Mouse (Mus musculus) brain, adult 2 months (tissue): ENCODE measurements around the gene Nefh.

Source experiments
- DNase-seq: peaks from one replicate; pipeline ENCODE4 v3.0.0; 2011; ENCODE audit warnings: low read depth, low spot score

Gene Nefh

DNA sequence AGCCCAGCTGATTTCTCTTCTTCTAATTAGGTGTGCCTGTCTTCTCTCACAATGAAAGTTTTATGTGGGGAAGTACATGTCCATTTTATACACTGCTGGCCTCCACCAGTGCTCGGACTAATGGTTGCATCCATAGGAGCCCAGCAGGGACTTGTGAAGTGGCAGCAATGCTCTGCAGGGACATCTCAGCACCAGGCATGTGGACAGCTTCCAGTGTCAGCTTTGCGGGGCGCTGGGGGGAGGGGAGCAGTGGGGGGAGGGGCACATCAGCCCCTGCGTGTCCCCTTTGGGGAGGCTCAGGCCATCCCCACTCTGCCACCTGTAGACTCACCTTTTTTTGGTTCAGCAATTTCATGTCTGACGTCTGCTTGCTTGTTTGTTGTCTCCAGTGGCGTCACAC is 5.5 kb upstream of the Nefh start:
- DNase-seq, result no peak

DNA sequence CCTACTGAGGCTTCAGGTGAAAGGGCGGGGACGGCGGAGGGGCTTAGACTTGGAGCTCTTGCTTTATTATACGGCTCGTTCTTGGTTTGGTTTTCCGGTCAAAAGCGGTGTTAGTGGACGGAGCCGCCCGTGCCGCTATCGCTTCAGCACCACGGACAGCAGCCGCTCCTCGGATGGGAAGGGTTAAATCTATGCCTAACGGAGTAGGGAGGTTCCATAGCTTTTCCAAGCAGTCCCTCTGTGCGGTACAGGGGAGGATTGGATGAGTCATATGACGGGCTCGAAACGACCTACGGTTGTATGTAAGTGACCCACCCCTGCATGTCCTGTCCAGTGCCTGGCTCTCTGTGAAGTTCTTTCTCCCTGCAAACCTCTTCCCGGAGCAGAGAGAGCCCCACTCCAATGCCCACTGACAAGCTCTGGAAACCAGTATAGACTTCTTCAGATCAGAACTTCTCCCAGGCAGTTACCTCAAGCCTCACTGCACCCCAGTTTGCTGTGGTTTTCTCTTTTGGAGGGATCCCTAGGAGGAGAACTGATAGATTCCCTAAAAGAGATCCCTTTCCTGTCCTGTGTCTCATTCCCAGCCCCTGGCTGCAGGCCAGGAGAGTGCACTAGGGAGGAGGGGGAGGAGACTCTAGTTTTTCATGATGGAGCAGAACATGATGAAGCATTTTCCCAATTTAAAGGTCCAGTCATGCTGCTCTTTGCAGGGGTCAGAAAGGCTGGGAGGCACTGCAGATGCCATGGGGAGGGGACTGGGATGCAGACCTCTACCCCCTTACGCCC is 1.6 kb upstream of the Nefh start:
- DNase-seq, result peak; percentile 69

DNA sequence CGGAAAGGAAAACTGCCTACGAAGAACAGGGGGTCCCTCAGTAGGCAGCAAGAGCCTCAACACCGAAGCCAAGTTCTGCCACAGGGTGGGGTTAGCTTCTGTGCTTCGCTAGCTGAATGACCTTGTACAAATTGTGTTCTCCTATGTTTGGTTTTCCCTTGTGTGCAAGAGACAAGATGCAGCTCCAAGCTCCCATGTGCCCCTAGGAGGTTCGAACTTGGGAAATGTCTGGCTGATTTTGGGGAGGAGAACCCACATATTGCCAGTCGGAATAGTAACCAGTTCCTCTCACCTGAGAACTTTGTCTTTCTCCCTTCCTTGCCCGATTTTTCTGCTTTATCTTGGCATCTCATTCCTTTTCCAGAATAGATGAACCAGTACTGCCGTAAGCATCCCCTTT is 928 bp upstream of the Nefh start:
- DNase-seq, result peak; percentile 29

DNA sequence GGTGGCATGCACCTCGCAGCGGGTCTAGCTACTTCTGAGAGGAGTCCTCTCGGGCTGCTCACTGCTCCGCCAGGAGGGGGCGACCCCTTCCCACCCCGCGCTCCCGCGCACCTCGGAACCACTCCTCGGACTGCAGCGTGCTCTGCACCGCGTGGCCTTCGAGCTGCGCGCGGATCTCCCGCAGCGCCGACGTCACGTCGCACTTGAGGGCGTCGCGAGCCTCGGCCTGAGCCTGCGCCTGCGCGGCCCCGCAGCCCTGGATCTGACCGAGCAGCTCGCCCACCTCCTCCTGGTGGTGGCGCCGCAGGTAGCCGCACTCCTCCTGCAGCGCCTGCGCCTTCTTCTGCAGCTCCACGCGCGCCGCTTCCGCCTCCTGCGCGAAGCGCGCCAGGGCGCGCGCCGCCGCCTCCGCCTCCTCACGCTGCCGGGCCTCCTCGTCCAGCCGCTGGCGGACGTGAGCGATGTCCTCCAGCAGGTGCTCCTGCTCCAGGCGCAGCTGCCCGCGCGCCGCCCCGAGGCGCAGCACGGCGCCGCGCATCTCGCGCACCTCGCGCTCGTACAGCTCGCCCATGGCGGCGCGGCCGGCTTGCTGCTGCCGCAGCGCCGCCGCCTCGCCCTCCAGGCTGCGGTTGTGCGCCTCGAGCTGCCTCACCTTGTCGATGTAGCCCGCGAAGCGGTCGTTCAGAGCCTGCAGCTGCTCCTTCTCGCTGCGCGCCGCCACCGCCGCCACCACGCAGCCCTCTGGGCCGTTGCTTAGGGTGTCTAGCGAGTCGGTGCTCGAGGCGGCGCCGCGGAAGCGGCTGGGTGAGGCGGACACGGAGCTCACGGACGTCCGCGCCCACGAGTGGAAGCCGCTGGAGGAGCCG is 684 bp downstream of the Nefh start:
- DNase-seq, result peak; percentile 96

DNA sequence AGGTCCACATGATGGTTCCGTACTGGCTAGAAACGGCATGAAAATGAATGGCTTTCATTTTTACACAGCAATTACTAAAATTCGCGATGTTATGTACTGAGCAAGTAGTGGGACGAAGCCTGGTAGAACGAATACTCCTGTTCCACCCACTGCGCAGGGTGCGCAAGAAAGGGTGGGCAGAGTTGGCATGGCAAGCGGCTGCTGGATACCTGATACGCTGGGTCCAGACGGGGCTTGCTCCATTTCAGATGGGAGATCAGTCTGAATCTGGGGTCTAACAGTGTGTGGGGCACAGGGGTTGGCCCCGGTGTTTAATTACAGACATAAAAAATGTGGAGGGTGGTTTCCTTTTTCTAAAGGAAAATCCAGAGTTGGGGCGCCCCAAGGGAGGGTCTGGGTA is 1.3 kb downstream of the Nefh start:
- peak; percentile 38 for DNase-seq

DNA sequence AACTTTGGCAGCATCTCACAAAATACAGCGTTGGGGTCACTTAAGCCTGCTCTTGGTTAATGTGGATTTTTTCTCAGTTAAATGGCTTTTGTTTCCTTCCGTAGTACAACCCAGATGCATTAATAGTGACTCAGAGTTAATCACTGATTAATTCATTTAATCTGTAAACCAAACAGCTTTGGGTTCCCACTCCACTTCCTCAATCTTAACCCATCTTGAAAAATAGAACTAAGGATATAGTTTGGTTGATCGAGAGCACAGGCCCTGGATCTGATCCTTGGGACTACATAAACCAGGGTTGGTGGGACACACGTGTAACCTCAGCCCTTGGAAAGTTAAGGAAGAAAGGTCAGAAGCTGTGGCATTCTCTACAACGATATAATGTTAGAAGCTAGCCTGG is 11.6 kb downstream of the Nefh start:
- no peak for DNase-seq

DNA sequence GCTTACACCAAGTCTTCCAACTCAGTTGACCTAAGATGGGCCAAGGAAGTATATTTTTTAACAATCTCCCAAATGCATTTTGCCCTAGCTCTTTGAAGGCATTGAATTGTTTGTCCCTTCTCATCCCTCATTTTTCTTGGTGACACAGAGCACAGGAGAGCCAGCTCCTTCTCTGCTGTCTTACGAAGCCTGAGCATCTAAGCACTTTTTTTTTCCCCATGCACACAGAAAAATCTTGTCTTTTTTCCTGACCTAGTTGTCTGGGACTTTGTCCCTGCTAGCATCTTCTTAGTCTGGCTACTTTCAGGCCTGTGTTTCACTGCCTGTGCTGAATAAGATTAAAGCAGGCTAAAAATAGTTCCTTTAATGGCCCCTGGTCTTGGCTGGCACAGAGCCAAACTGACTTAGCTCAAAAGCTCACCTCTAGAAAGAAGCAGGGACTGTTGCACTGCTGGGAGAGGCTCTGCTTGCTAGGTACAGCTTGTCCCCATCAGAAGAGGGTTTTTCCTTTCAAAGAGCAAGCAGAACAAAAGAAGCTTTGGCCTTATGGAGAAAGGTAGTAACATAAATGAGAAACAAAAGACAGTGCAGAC is 16.8 kb downstream of the Nefh start:
- DNase-seq, result peak; percentile 73

DNA sequence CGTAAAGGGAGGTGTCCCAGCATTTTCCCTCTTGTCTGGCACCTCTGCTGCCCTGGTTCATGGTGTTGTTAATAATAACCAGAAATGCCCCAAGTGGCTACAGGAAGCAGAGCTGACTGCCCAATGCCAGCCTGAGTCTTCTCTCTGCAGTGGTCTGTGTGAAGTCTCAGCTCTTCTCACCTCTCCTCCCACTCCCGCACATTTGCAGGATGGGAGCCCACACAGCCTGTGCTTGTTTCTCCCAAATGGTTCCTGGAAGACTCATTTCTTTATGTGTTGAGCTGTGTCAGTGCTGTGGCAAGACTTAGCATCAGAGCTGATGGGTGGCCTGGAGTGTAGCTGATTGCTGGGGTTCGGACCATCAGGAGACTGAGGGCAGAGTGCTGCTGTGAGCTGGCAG is 20.6 kb downstream of the Nefh start:
- DNase-seq, result peak; percentile 71

DNA sequence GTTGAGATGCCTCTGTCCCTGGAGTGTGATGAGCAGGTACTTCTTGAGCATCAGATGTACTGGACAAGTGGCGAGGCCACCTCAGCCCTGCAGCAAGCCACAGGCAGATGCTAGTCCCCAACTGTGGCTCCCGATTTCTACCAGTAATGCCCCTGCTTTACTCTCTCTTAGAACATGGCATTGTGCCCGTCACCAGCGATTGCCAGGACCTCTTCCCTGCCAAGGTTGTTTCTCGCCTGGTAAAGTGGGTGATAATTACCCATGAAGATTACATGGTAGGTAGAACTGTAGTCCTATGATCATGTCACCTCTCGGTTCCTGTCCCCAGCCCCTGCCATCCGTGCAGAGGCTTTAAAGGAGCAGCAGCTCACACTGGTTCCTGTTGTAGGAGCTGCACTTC is 26.1 kb downstream of the Nefh start:
- DNase-seq, result peak; percentile 11

DNA sequence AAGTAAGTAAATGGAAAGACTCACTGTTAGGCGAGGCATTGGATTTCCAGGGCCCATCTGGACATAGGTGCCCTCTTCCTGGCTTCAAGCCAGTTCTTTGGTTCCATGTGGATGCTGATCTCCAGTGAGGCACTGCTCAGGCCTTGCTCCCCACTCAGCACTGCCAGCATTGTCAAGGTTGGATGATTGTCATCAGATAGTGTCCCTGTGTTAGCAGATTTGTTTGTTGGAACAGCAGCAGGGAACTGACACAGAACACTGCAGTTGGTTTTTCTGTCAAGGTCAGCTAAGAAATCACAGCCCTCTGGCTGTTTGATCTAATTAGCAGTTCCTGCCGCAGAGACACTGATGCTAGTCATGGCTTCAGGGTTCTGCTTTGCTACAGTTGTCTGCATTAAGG is 26.6 kb downstream of the Nefh start:
- DNase-seq, result peak; percentile 49

DNA sequence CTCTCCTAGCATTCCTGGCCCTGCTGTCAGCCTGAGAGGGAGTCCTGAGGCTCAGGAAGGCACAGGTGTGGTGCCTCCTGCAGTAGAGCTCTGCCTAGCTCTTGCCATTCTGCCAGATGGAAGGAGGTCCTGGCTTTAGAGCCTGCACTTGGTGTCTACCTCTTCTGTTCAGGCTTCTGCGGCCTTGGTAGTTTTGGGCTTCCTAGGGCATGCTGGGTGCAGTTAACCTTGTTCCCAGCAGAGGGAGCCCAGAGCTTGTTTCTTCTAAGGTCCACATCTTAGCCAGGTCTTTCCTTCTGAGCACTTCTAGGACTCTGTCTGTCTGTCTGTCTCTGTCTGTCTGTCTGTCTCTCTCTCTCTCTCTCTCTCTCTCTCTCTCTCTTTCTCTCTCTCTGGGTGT is 31.8 kb downstream of the Nefh start:
- DNase-seq, result peak; percentile 84

DNA sequence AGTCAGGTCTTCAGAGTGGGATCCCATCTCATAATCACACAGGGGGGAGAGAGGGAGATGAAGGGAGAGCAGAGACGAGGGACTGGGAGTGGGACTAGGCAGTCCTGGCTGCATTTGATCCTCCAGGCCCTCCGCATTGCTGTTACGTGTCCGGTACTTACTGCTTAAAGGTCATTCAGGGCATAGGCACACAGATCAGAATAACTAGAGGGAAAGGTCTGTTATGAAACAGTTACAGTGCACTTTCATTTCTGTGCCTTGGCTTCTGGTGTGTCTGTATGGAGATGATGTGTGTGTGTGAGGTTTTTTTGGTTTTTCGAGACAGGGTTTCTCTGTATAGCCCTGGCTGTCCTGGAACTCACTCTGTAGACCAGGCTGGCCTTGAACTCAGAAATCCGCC is 41.6 kb downstream of the Nefh start:
- no peak for DNase-seq

DNA sequence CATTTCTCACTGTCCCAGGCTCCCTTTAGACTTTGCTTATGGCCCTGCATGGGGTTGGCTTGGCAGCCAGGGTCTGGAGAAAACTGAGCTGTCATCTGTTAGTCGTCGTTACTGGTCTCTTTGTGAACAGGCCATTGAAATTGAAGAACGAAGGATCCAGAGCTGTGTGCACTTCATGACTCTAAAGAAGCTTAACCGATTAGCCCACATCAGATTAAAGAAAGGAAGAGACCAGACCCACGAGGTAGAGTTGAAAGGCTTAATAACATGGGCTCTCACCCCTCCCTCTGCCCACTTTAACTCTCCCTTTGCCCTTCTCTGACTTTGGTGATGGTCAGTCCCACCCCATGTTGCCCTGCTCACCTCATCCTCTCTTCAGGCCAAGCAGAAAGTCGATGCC is 45.9 kb downstream of the Nefh start:
- no peak for DNase-seq

DNA sequence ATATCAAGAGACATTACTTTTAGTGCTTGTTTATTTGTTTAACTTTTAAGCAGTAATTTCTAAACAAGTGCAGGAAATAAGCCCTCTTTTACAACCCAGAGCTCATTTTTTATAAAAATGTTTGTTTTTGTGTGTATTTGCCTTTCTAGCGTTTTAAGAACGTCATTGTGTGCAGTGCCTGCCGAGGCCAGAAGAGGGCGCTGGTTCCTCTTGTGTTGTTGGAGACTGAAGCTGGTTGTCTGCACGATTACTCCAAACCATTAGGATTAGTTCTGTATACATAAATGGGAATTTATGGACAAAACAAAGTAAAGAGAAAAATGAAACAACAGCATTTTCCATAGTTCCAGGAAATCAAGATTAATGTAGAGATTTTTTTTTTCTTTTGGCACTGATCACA is 47.4 kb downstream of the Nefh start:
- peak; percentile 36 for DNase-seq

DNA sequence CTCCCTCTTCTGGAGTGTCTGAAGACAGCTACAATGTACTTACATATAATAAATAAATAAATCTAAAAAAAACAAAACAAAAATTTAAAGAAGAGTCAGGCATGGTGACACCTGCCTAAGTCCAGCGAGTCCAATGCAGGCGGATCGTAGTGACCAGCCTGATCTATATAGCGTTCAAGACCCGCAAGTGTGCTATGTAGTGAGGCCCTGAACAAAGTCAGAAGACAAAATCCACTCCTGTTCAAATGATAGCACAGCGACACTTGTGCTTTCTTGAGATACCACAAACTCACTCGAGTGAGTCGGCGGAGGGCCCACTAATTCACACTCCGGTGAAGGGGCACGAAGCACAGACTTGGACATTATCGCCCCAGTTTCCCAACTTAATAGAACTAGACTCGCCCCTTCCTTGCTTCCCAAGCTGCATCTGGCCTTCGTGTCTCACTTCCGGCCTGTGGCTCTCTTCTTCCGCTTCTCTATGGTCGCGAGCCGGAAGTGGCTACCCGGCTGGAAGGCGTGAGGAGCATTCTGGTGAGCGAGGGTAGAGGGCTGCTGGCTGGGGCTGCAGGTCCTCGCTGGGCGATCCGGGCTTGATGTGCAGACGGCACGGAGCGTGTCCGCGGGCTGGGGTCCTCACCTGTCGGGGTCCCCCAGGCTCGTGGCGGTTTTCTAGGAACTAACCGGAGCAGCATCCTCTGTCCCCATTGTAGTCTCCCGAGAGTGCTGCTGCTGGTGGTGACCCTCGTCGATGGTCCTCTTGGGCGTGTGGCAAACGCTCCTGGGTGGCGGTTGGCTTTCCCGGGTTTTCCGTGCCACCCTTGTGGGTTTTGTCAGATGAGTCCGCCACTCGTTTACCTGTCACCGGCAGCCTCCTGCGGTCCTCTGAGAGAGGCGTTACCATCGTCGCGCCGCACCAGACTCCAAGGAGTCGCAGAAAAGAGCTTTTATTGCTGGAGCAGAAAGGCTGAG is 52.7 kb downstream of the Nefh start, which contains the start of gene Thoc5:
Gene Thoc5 (plus strand): TSS at position 473 of the 969 bp plus-strand sequence.
- DNase-seq, result peak; percentile 96
